Mouse (Mus musculus) liver, embryonic 14.5 days (tissue): ENCODE results near the gene Olfr811. TPM values are rescaled to one million over a fixed set of nuclear protein-coding genes. Genes with fewer than 3 reads are reported as not detected.

ENCODE experiments used
- ATAC-seq: fragments of 200-750 bp; cut with Nextera tagmentation; 2 replicates; pipeline ENCODE4 v1.8.0; 2017; ENCODE audit warnings: moderate number of reproducible peaks, mild to moderate bottlenecking, moderate library complexity; ENCODE audit not compliant: insufficient read depth
- DNase-seq, 3 experiments: peaks; one replicate each; pipeline ENCODE4 v3.0.0-alpha.2; 2012 to 2013; ENCODE audit warnings: low read depth in 3 of 3, low spot score in 3 of 3
- H3K27ac ChIP-seq: fragments of 300-500 bp; sonication (generic); 2 replicates; pipeline ENCODE4 v1.5.1; 2014; ENCODE audit warnings: moderate library complexity, mild to moderate bottlenecking, control low read depth, inconsistent platforms
- H3K27me3 ChIP-seq: fragments of 300-500 bp; sonication (generic); 2 replicates; pipeline ENCODE4 v1.6.1; 2014; ENCODE audit warnings: mild to moderate bottlenecking, low read length, moderate library complexity; ENCODE audit not compliant: control insufficient read depth, insufficient read depth
- H3K36me3 ChIP-seq: fragments of 300-500 bp; sonication (generic); replicated peaks from 2 replicates; pipeline ENCODE4 v1.6.1; 2014; ENCODE audit warnings: low read depth; ENCODE audit not compliant: control insufficient read depth, insufficient read depth
- H3K4me1 ChIP-seq, 2 experiments: fragments of 200-500 bp in 1 of 2; fragments of 300-500 bp in 1 of 2; sonication (generic) in 1 of 2; replicated peaks; 2 replicates each; pipeline ENCODE4 v1.6.1; 2012 to 2014; ENCODE audit warnings: antibody characterized with exemption in 1 of 2, inconsistent platforms in 1 of 2, low read length in 1 of 2; ENCODE audit not compliant: control insufficient read depth in 2 of 2, insufficient read depth in 2 of 2
- H3K4me2 ChIP-seq: fragments of 300-500 bp; sonication (generic); 2 replicates; pipeline ENCODE4 v1.6.1; 2014; ENCODE audit warnings: low read depth, mild to moderate bottlenecking, control low read depth, moderate library complexity
- H3K4me3 ChIP-seq, 2 experiments: fragments of 200-500 bp in 1 of 2; fragments of 300-500 bp in 1 of 2; sonication (generic) in 1 of 2; 2 replicates each; pipeline ENCODE4 v1.5.1; 2012 to 2014; ENCODE audit warnings: low read depth in 2 of 2, low read length in 2 of 2, mild to moderate bottlenecking in 2 of 2, control low read depth in 1 of 2, inconsistent platforms in 1 of 2, moderate library complexity in 1 of 2; ENCODE audit not compliant: insufficient read depth in 1 of 2
- H3K9ac ChIP-seq: fragments of 300-500 bp; sonication (generic); replicated peaks from 2 replicates; pipeline ENCODE4 v1.6.1; 2014; ENCODE audit warnings: mild to moderate bottlenecking, control low read depth, moderate library complexity
- H3K9me3 ChIP-seq: fragments of 300-500 bp; sonication (generic); 2 replicates; pipeline ENCODE4 v1.6.1; 2016; ENCODE audit warnings: low read length, mixed read lengths; ENCODE audit not compliant: control insufficient read depth
- CTCF ChIP-seq: IDR thresholded peaks from 2 replicates; pipeline ENCODE4 v1.5.1; 2016; ENCODE audit warnings: antibody characterized with exemption, low read depth, control low read depth
- EP300 ChIP-seq: IDR thresholded peaks from 2 replicates; pipeline ENCODE4 v1.6.1; 2016; ENCODE audit warnings: antibody characterized with exemption, low read depth
- WGBS: fragments of 180-500 bp; shearing (Covaris S2); extraction: QIAGEN DNeasy Blood & Tissue Kit; methylation state at CpG from one replicate; pipeline ENCODE4 v1.1.7; 2014; ENCODE audit not compliant: insufficient replicate concordance; 5-methylcytosine and 5-hydroxymethylcytosine counted together
- polyA plus RNA-seq, 2 experiments: library from polyadenylated mRNA; depleted of rRNA in 1 of 2; stranded (reverse) in 1 of 2; unstranded in 1 of 2; fragments of >200 nt; fragmentation: Nextera tagmentation in 1 of 2; extraction: Ambion mirVana in 1 of 2; gene quantifications; 2 replicates each; pipeline versions ENCODE4 v1.2.1 to v1.2.3; 2012 to 2014

Gene Olfr811
- not detected in 2 replicates for polyA plus RNA-seq (2012; rRNA removed)
- not detected in 2 replicates for polyA plus RNA-seq (2014; fragmentation: Nextera tagmentation; extraction: Ambion mirVana)

DNA sequence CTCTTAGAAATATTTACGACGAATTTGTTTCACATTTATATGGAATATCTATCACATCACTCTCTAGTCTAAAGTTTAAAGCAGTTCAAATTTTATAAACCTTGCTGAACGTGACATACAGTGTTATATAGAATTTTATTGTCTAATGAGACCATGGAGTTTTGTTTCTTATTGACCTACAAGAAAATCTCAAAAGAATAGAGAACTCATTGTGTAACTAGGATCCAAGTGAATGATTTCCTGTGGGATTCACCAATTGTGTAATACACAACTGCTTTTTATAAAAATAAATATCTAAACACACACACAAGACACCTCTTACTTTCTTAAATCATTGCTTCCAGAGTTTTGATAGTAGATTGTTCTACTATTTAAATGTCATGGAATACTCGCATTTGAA is at the start of gene Olfr811:
Gene Olfr811, minus strand, starts transcription at position 101 of the 400 bp plus-strand sequence.
- Histone ChIP-seq H3K27ac (no peak within 1 kb of the TSS), H3K4me1 (no peaks in the 10 kb centered on the region), H3K4me3 (no peak within 1 kb of the TSS), H3K9me3 (no peaks in the 10 kb centered on the region), H3K9ac (no peak within 1 kb of the TSS), H3K4me2 (no peak within 1 kb of the TSS), H3K27me3 (no peaks in the 10 kb centered on the region), H3K36me3 (no peaks in the 10 kb centered on the region)
- WGBS: 54% methylated on average over 4 of the region's 4 CpGs
- ATAC-seq (no peak), DNase-seq (no peak)
- TF ChIP-seq EP300 (no peak), CTCF (no peak)

DNA sequence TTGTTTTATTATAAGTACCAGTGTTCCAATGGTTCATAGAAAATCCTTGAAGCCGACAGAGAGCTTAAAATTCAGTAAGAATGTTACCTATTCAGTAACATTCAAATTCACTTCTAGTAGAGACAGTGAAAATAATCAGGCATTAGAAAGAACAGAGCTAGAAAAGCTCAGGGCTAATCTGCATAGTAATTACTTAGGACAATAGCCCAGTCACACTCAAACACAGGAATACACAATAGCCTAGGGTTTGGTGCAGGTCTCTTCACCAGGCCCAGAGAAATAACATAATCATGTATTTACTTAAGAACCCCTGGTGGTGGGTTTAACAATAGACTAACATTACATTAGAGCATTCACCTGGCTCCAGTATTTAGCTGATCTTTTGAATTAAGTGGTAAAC is 43.1 kb upstream of the Olfr811 start:
- Histone ChIP-seq H3K27me3 (no peaks in the 10 kb centered on the region), H3K9ac (no peak overlapping the region), H3K9me3 (no peaks in the 10 kb centered on the region), H3K4me2 (no peak overlapping the region), H3K36me3 (no peaks in the 10 kb centered on the region), H3K4me3 (no peak overlapping the region), H3K27ac (no peak overlapping the region), H3K4me1 (no peaks in the 10 kb centered on the region)
- no peak for ATAC-seq
- DNase-seq: no peak
- TF ChIP-seq EP300 (no peak), CTCF (no peak)
- WGBS: 53% methylated on average over 1 of the region's 1 CpGs

DNA sequence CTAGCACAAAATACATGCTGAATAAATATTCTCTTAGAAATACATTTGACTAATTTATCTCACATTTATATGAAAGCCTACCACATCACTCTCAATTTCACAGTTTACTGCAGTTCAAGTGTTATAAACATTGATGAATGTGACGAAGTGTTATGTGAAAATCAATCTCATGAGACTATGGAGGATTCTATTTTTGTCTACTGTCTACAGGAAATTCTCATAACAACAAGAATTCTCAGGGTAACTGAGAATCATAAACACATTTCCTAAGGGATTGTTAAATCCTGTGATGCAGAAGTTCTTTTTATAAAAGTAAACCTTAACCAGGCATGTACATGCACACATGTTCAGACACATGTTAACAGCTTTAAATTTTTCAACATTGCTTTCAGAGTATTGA is 41.8 kb upstream of the Olfr811 start, which contains the start of gene Olfr812:
Gene Olfr812, minus strand, starts transcription at position 101 of the 400 bp plus-strand sequence.
- 26% methylated on average over 1 of the region's 1 CpGs for WGBS
- no peak within 1 kb of the TSS for H3K4me2 ChIP-seq
- no peaks in the 10 kb centered on the region for H3K36me3 ChIP-seq
- H3K27me3 ChIP-seq: no peaks in the 10 kb centered on the region
- no peak within 1 kb of the TSS for H3K27ac ChIP-seq
- no peak within 1 kb of the TSS for H3K4me3 ChIP-seq
- DNase-seq (no peak), ATAC-seq (no peak)
- TF ChIP-seq EP300 (no peak), CTCF (no peak)
- no peak within 1 kb of the TSS for H3K9ac ChIP-seq
- no peaks in the 10 kb centered on the region for H3K4me1 ChIP-seq
- no peaks in the 10 kb centered on the region for H3K9me3 ChIP-seq

DNA sequence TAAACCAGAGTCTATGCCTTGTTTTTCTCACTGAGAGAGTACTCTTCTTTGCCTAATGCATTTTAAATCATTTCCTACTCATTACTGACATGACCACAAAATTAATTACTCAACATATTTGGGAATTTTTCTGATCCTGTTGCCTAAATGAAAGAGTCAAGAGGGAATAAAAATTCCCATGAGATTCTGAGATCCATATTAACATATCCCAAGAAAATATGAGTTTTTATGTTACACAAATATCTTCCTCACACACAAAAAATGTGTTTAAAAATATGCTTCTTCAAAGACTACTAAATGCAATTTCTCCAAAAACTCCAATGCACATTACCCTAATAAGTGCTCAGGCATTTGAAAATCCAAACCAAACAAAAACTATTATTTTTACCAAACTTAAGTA is 9.4 kb downstream of the Olfr811 start, which contains the start of gene Olfr810:
Gene Olfr810, minus strand, starts transcription at position 101 of the 400 bp plus-strand sequence.
- H3K36me3 ChIP-seq: no peaks in the 10 kb centered on the region
- no peak within 1 kb of the TSS for H3K4me3 ChIP-seq
- DNase-seq (no peak), ATAC-seq (no peak)
- H3K9ac ChIP-seq: no peak within 1 kb of the TSS
- no peaks in the 10 kb centered on the region for H3K9me3 ChIP-seq
- no peak within 1 kb of the TSS for H3K27ac ChIP-seq
- TF ChIP-seq EP300: no peak
- H3K27me3 ChIP-seq: no peaks in the 10 kb centered on the region
- H3K4me1 ChIP-seq: no peaks in the 10 kb centered on the region
- H3K4me2 ChIP-seq: no peak within 1 kb of the TSS

DNA sequence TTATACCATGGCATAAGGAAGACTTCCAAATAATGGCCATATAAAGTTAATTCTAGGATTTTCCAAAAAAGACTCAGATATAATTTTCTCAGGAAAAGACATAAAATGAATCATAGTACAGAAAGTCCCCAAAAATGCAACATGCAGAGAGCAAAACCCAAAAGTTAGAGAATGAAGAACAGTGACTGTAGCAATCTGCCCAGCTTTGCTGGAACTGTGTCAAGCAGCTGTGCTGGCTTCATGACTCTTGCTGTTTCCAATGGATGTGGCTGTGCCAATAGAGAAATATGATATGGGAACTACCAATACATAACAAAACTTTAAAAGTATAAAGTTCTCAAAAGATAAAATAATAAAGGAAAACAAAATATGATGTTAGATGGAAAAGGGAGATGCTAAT is 26.1 kb downstream of the Olfr811 start:
- TF ChIP-seq CTCF (no peak), EP300 (no peak)
- ATAC-seq (no peak), DNase-seq (no peak)
- Histone ChIP-seq H3K4me2 (no peak overlapping the region), H3K9ac (no peak overlapping the region), H3K4me3 (no peak overlapping the region), H3K27me3 (no peaks in the 10 kb centered on the region), H3K9me3 (no peaks in the 10 kb centered on the region), H3K4me1 (no peaks in the 10 kb centered on the region), H3K36me3 (no peaks in the 10 kb centered on the region), H3K27ac (no peak overlapping the region)

DNA sequence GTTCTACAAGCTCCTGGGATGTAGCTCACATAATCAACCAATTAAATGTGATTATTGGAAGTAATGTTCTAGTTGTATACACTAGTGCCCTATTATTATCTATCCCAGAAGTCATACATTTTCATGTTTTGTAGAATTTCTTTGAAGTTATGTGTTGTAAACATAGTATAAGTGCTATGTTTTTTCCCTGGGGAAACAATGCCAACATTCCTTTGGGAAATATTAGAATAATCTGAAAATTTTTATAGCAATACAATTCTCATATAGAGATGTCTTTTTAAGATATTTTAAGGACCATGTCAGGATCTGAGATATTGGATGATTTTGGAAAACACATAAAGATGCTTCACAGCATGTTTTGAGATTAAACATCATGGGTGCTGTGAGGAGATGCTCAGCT is 29.9 kb downstream of the Olfr811 start, which contains the start of gene Olfr809:
Gene Olfr809, plus strand, starts transcription at position 301 of the 400 bp plus-strand sequence.
- no peak within 1 kb of the TSS for H3K9ac ChIP-seq
- ATAC-seq (no peak), DNase-seq (no peak)
- H3K4me3 ChIP-seq: no peak within 1 kb of the TSS
- H3K36me3 ChIP-seq: no peaks in the 10 kb centered on the region
- no peak for TF ChIP-seq CTCF
- no peak for TF ChIP-seq EP300
- no peak within 1 kb of the TSS for H3K27ac ChIP-seq
- H3K4me2 ChIP-seq: no peak within 1 kb of the TSS
- no peaks in the 10 kb centered on the region for H3K9me3 ChIP-seq
- H3K27me3 ChIP-seq: no peaks in the 10 kb centered on the region
- H3K4me1 ChIP-seq: no peaks in the 10 kb centered on the region
